Mouse (Mus musculus) ZHBTc4 (cell line): ENCODE measurements at regions not wholly inside any gene's neighbourhood (a gene's known extent, or its start where the extent isn't known, plus 50 kb on each side); places are given as distances from the start of the nearest gene placed in this dataset.

ENCODE experiments used
- DNase-seq: peaks from one replicate; pipeline ENCODE4 v3.0.0-alpha.2; 2011; ENCODE audit warnings: low read depth, low spot score

GRCm38 (mm10) chr12:110332616-110333154, 53.8 kb downstream of the Dio3 start:
- DNase-seq, result no peak

DNA sequence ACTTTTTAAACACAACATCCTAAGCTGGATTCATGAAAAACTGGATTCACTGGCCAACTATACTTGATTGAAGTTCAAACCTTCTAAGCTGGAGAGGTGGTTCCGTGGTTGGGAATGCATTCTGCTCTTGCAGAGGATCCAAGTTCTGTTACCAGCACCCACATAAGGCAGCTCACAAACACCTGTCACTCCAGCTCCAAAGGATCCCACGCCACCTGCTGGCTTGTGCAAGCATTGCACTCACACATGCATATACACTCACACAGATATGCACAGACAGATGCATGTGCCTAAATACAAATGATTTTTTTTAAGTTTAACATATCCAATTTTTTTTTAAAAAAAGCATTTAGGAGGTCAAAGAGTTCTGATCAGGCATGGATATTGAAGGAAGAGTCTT, 55.7 kb downstream of the Dio3 start:
- peak; percentile 46 for DNase-seq

- DNase-seq, result no peak
Observed at GRCm38 (mm10) chr12:110344280-110344827, 65.5 kb downstream of the Dio3 start.

- peak; percentile 89 for DNase-seq
Observed at GRCm38 (mm10) chr12:110349621-110350020, 70.8 kb downstream of the Dio3 start.

GRCm38 (mm10) chr12:110355851-110356250, 77.0 kb downstream of the Dio3 start:
- DNase-seq, result peak; percentile 82

DNA sequence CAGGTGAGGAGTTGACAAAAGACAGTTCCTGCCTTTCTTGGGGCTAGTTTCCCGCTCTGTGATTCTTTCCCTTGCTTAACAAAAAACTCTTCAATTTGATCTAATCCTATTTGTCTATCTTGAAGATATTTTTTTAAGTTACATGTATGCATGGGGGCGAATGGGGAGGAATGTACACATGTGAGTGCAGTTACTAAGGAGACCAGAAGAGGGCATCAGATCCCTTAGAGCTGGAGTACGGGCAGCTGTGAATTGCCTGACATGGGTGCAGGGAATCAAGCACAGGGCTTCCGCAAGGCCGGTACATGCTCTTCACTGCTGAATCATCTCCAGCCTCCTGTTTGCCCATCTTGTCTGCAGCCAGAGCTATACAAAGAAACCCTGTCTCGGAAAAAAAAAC, 79.8 kb upstream of the Ppp2r5c start:
- DNase-seq, result peak; percentile 62

GRCm38 (mm10) chr12:110367822-110368221, 79.1 kb upstream of the Ppp2r5c start:
- DNase-seq, result no peak

GRCm38 (mm10) chr12:110371886-110372690, 74.8 kb upstream of the Ppp2r5c start:
- no peak for DNase-seq

DNA sequence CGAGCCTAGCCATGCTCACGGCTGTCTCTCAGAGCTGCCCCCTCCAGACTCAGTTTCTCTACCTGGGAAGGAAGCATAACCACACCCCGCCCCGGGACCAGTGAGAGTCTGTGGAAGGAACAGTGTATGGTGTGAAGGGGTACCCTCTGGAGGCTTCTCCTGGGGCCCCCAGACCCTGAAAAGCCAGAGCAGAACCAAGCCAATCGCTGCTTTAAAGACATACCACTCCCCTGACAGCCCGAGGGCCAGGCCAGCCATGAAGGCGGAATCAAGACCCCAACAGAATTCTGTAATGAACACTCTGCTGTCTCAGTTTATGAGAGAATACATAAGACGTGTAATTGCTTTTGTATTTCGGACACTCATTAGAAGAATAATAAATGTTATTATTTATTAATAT, 73.9 kb upstream of the Ppp2r5c start:
- DNase-seq, result no peak

DNA sequence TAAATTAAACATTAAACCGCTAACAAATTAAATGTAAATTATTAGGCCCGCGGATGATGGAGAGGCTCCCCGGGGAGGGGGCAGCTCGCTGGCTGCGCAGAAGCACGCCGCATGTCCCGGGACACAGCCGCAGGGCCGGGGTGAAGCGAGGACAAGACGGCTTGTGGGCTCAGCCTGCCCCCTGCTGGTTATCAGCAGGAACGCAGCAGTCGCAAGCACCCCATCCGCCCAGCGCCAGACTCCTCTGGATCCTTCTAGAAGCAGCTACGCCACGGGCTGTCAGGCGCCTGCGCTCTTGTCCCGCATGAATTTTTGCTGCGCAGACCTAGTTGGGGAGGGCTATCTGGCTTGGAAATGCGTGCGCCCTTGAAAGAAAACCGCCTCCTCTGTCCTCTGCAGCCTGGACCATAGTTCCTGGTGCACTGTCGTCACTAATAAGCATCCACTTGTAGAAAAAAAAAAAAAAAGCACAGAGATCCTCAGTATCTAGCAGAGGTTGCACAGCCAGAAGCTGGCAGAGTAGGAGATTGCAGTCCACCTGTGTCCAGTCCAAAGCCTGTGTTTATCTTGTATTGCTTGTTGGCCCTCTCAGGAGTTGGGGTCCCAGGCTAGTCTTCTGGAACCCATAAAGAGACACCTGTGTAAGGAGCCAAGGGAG, 73.4 kb upstream of the Ppp2r5c start:
- peak; percentile 92 for DNase-seq

DNA sequence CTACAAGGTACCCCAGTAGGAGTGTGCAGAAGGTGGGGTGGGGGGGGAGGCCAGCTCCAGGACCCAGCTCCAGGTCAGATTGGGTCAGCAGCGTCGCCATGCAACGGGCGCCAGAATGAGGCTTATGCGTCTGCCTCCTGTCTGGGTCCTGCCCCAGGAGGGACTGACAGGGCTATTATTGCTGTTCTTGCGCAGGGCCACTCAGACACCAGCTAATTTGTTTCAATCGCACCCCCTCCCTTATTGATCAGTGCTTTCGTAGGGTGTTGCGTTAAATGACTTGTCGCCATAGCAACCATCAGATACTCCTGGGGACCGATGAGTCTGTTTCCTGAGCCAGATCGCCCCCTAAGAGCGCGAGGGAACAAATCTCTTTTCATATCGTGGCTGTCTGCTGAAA, 71.8 kb upstream of the Ppp2r5c start:
- DNase-seq, result no peak

- DNase-seq, result peak; percentile 66
Observed at GRCm38 (mm10) chr12:110376062-110376837, 70.7 kb upstream of the Ppp2r5c start.

GRCm38 (mm10) chr12:110376838-110377150, 70.1 kb upstream of the Ppp2r5c start:
- no peak for DNase-seq

DNA sequence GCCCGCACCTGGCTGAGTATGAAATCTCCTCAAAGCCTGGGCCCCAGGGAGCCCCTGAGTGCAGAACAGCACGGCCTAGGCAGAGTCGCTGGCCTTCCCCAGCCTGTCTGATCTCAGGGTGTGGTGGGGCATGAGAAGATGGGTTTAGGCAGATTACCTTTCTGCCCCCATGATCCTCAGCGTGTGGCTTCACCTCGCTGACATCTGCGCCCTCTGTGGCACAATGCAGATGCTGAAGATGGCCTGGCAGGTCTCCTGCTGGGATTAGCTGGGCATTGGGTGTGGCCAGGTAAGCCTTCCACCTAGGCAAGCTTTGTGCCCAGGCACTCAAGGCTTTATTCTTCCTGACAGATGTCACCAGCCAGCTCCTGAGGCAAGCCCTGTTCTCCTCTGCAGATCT, 69.6 kb upstream of the Ppp2r5c start:
- no peak for DNase-seq

DNA sequence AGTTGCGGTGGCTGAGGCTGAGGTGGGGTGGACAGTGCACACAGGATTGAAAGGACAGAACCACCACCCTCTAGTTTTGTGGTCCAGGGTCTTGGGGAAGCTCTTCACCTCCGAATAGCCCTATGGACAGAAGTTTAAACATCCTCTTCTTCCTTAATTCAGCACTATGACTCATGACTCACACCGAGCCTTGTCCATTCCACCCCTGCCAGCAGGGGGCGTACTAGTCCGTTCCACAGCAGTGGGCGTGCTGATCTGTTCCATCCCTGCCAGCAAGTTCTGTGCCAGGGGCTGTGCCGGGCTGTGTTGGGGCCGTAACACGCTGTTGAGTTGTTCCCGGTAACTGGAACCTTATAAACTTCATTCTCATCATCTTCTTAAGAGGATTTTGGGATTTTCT, 69.2 kb upstream of the Ppp2r5c start:
- DNase-seq, result peak; percentile 82

DNA sequence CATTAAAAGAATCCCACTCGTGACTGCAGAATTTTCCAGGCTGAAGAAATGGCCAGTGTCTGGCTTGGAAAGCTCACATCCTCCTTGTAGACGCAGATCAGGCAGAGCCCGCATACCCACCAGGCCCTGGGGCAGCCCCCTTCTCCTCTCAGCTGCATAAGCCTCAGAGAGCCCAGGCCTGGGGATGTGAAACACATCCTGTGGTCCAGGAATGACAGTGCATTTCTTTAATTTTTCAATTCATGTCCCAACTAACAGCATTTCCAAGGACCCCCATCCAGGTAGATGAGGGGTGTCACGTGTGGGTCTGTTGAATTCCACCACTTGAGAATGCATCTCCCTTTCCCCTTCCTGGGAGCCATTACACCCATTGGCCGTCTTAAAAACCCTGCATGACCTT, 68.6 kb upstream of the Ppp2r5c start:
- no peak for DNase-seq

GRCm38 (mm10) chr12:110379721-110380120, 67.2 kb upstream of the Ppp2r5c start:
- no peak for DNase-seq

DNA sequence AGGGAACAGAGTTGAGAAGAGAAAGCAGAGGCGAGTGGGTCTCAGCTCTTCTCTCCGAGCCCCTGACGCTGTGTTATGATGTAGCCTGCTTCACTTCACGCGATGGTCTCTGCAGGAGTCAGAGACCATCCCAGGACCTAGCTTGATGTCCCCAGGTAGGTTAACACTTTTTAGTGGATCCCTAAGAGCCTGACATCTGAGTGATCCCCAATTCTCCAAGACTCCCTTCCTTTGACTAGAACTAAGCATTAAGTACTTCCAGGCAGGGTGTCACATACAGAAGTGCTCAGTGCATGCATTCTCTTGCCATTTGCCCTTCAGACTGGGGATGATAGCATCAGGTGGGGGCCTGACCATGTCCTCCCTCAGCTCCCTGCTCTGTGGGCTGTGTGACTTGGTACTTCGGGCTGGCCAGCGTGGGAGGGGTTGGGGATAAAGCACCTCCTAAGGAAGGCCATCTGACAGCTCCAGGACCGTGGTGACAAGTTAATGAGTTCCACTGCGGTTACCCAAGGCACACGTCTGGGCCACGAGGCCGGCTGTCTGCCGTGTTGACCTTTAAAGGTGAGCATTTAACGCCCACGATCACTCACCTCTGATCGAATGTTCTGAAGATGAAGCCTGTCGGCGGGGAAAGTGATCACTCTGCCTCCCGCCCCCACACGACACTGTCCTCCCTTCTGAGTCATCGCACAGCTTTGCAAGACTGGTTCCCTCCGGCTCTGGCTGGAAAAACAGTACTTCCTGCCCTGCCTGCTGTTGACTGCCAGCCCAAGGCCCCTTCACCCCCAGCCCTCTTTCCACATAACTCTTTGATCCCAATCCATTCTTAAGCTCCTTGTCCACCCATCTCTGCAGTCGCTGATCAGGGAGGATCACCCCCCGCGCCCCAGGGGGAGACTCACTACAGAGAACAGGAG, 65.8 kb upstream of the Ppp2r5c start:
- peak; percentile 58 for DNase-seq

DNA sequence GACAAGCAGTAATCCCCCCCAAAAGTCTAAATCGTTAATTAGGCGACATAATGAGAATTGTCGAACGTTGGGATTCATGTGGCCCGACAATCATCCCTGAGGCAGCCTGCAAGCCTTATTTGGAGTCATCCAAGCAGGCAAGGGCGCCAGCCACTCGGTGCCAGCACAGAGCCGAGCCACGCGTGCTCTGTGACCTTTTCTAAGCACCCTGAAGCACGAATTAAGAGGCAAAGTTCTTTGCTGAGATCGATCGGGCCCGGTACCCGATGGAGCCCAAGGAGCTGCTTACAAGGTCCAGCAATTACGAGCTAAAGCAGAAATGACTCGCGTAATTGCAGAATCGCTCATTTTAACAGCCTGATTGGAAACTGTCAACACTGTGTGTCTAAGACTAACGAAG, 61.9 kb upstream of the Ppp2r5c start:
- DNase-seq, result no peak

DNA sequence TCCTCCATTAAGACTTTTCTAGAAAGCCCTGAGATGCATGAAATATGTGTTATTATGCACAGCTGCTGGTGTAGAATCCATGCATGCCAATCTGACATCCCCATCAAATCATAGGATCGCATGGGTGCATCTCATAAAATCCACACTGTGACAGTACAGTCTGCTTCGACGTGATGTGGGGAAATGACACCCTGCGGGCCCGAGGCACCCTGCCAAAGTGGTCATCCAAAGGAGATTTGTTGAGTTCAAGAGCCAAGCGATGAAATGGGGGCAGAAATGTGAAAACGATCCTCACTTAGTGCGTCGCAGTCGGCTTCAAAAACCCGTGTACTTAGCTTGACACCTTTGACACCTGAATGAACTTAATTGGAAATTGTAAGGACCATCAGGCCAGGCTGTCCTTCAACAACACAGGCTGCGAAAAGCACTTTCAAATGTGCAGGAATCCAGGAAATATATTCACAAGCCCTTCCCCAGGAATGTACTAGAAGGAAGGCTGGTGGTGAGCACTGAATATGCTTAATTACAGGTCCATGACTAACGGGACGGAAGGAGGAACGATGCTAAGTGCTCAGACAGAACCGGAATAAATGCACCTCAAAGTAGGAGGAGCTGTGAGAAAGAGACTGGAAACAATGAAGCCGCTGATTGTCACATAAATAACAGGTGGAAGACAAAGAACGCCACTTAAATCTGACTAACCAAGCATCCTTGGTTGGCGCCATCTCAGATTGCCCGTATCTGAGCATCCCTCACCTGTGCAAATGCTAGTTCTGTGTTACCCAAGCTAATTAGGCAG, 60.9 kb upstream of the Ppp2r5c start:
- no peak for DNase-seq
